Mouse (Mus musculus): Measurements from ENCODE around the gene Fkbp6.

The Fkbp6 gene

GRCm38 (mm10) chr5:135274663-135275396 lies 75.0 kb downstream of the Fkbp6 start:
- in situ Hi-C loops (cut with MboI, MseI), result no loop called here

- in situ Hi-C loops (cut with MboI, MseI), result no loop called here
Observed at GRCm38 (mm10) chr5:135271563-135272165, 78.2 kb downstream of the Fkbp6 start.

GRCm38 (mm10) chr5:135270361-135270760 lies 79.5 kb downstream of the Fkbp6 start:
- in situ Hi-C loops (cut with MboI, MseI), result no loop called here

GRCm38 (mm10) chr5:135269451-135269850 lies 80.4 kb downstream of the Fkbp6 start:
- in situ Hi-C loops (cut with MboI, MseI), result no loop called here

GRCm38 (mm10) chr5:135264548-135264947 lies 85.3 kb downstream of the Fkbp6 start:
- in situ Hi-C loops (cut with MboI, MseI), result no loop called here

GRCm38 (mm10) chr5:135263866-135264503 lies 85.9 kb downstream of the Fkbp6 start:
- in situ Hi-C loops (cut with MboI, MseI), result no loop called here

- in situ Hi-C loops (cut with MboI, MseI), result no loop called here
Observed at GRCm38 (mm10) chr5:135258280-135259150, 91.3 kb downstream of the Fkbp6 start.

GRCm38 (mm10) chr5:135257559-135257958 lies 92.3 kb downstream of the Fkbp6 start:
- in situ Hi-C loops (cut with MboI, MseI), result no loop called here

- in situ Hi-C loops (cut with MboI, MseI), result no loop called here
Observed at GRCm38 (mm10) chr5:135256166-135256565, 93.7 kb downstream of the Fkbp6 start.

- in situ Hi-C loops (cut with MboI, MseI), result no loop called here
Observed at GRCm38 (mm10) chr5:135253741-135254401, 96.0 kb downstream of the Fkbp6 start.

- in situ Hi-C loops (cut with MboI, MseI), result no loop called here
Observed at GRCm38 (mm10) chr5:135251079-135251454, 98.8 kb downstream of the Fkbp6 start, which contains the start of gene Fzd9. Gene Fzd9, minus strand, starts transcription at chr5:135251230.

- in situ Hi-C loops (cut with MboI, MseI), result no loop called here
Observed at GRCm38 (mm10) chr5:135250186-135251078, 99.4 kb downstream of the Fkbp6 start.

GRCm38 (mm10) chr5:135248956-135249676 lies 100.7 kb downstream of the Fkbp6 start:
- in situ Hi-C loops (cut with MboI, MseI), result no loop called here

GRCm38 (mm10) chr5:135247337-135247736 lies 102.5 kb downstream of the Fkbp6 start:
- in situ Hi-C loops (cut with MboI, MseI), result no loop called here

- in situ Hi-C loops (cut with MboI, MseI), result no loop called here
Observed at GRCm38 (mm10) chr5:135246531-135246930, 103.3 kb downstream of the Fkbp6 start.

- in situ Hi-C loops (cut with MboI, MseI), result no loop called here
Observed at GRCm38 (mm10) chr5:135243166-135243565, 106.7 kb downstream of the Fkbp6 start.

- in situ Hi-C loops (cut with MboI, MseI), result no loop called here
Observed at GRCm38 (mm10) chr5:135242608-135243007, 107.2 kb downstream of the Fkbp6 start.

- in situ Hi-C loops (cut with MboI, MseI), result no loop called here
Observed at GRCm38 (mm10) chr5:135242136-135242535, 107.7 kb downstream of the Fkbp6 start.

Data from T-helper 1 cell (primary cell).